Mouse (Mus musculus): ENCODE results near the gene C1qtnf9. TPM values are rescaled to one million over a fixed set of nuclear protein-coding genes. Genes with fewer than 3 reads are reported as not detected.

The C1qtnf9 gene
- polyA plus RNA-seq, 1 experiment from 2014 or later: 3.0 TPM

- DNase-seq (ENCODE audit: low spot score): peak; percentile 46
- H3K36me3 ChIP-seq (ENCODE audit: control insufficient read depth, insufficient read depth, low read length): no peaks in the 10 kb centered on the region
- ATAC-seq (ENCODE audit: low FRiP score, low TSS enrichment): peak; percentile 58; the same call in 1 of the 2 replicates
- peak overlapping the region; percentile 74 for H3K27ac ChIP-seq (replicated peaks)
- 10% methylated on average over 16 of the region's 16 CpGs for WGBS
- no peaks in the 10 kb centered on the region for H3K27me3 ChIP-seq (ENCODE audit: control insufficient read depth, insufficient read depth, low read length)
- H3K4me3 ChIP-seq (ENCODE audit: low read depth, low read length): peak overlapping the region; percentile 8
- H3K9me3 ChIP-seq (ENCODE audit: control insufficient read depth, low read length): no peaks in the 10 kb centered on the region
- H3K9ac ChIP-seq (ENCODE audit: low read length): no peak overlapping the region
- TF ChIP-seq CTCF (IDR thresholded peaks at IDR 0.05; ENCODE audit: low read depth) (no peak), EP300 (optimal IDR thresholded peaks at IDR 0.05) (no peak)
- H3K4me1 ChIP-seq (replicated peaks; ENCODE audit: control insufficient read depth, insufficient read depth): peaks cover 7% of the 10 kb centered on the region
- peak overlapping the region; percentile 46 for H3K4me2 ChIP-seq (replicated peaks; ENCODE audit: low read depth)
Measured at GRCm38 (mm10) chr14:60732787-60733186, 35.1 kb upstream of the C1qtnf9 start.

GRCm38 (mm10) chr14:60733706-60734105, 34.2 kb upstream of the C1qtnf9 start:
- ATAC-seq (ENCODE audit: low FRiP score, low TSS enrichment) (no peak), DNase-seq (ENCODE audit: low spot score) (no peak)
- Histone ChIP-seq H3K4me1 (replicated peaks; ENCODE audit: control insufficient read depth, insufficient read depth) (peaks cover 7% of the 10 kb centered on the region), H3K4me2 (replicated peaks; ENCODE audit: low read depth) (peak overlapping the region; percentile 46), H3K27me3 (ENCODE audit: control insufficient read depth, insufficient read depth, low read length) (no peaks in the 10 kb centered on the region), H3K4me3 (ENCODE audit: low read depth, low read length) (peak overlapping the region; percentile 8), H3K9ac (ENCODE audit: low read length) (no peak overlapping the region), H3K27ac (replicated peaks) (peak overlapping the region; percentile 63), H3K36me3 (ENCODE audit: control insufficient read depth, insufficient read depth, low read length) (no peaks in the 10 kb centered on the region), H3K9me3 (ENCODE audit: control insufficient read depth, low read length) (no peaks in the 10 kb centered on the region)
- TF ChIP-seq EP300 (optimal IDR thresholded peaks at IDR 0.05) (no peak), CTCF (IDR thresholded peaks at IDR 0.05; ENCODE audit: low read depth) (no peak)
- WGBS: 45% methylated on average over 4 of the region's 4 CpGs

- Histone ChIP-seq H3K9ac (ENCODE audit: low read length) (no peak overlapping the region), H3K4me1 (replicated peaks; ENCODE audit: control insufficient read depth, insufficient read depth) (peaks cover 7% of the 10 kb centered on the region), H3K36me3 (ENCODE audit: control insufficient read depth, insufficient read depth, low read length) (no peaks in the 10 kb centered on the region), H3K4me3 (ENCODE audit: low read depth, low read length) (no peak overlapping the region), H3K27me3 (ENCODE audit: control insufficient read depth, insufficient read depth, low read length) (no peaks in the 10 kb centered on the region), H3K9me3 (ENCODE audit: control insufficient read depth, low read length) (no peaks in the 10 kb centered on the region), H3K4me2 (replicated peaks; ENCODE audit: low read depth) (no peak overlapping the region; the same call in 1 of the 2 replicates), H3K27ac (replicated peaks) (no peak overlapping the region)
- no peak for TF ChIP-seq CTCF (IDR thresholded peaks at IDR 0.05; ENCODE audit: low read depth)
- TF ChIP-seq EP300 (optimal IDR thresholded peaks at IDR 0.05): no peak
- ATAC-seq (ENCODE audit: low FRiP score, low TSS enrichment) (no peak), DNase-seq (ENCODE audit: low spot score) (no peak)
- WGBS: 59% methylated on average over 5 of the region's 5 CpGs
Measured at GRCm38 (mm10) chr14:60735206-60735605, 32.7 kb upstream of the C1qtnf9 start.

- Histone ChIP-seq H3K9ac (ENCODE audit: low read length) (no peak overlapping the region), H3K4me1 (replicated peaks; ENCODE audit: control insufficient read depth, insufficient read depth) (peaks cover 7% of the 10 kb centered on the region), H3K27me3 (ENCODE audit: control insufficient read depth, insufficient read depth, low read length) (no peaks in the 10 kb centered on the region), H3K36me3 (ENCODE audit: control insufficient read depth, insufficient read depth, low read length) (no peaks in the 10 kb centered on the region), H3K4me3 (ENCODE audit: low read depth, low read length) (no peak overlapping the region), H3K4me2 (replicated peaks; ENCODE audit: low read depth) (no peak overlapping the region), H3K27ac (replicated peaks) (peak overlapping the region; percentile 81), H3K9me3 (ENCODE audit: control insufficient read depth, low read length) (no peaks in the 10 kb centered on the region)
- no peak for TF ChIP-seq CTCF (IDR thresholded peaks at IDR 0.05; ENCODE audit: low read depth)
- TF ChIP-seq EP300 (optimal IDR thresholded peaks at IDR 0.05): no peak
- ATAC-seq (ENCODE audit: low FRiP score, low TSS enrichment): no peak
- DNase-seq (ENCODE audit: low spot score): no peak
- 57% methylated on average over 13 of the region's 13 CpGs for WGBS
Measured at GRCm38 (mm10) chr14:60735848-60736547, 31.9 kb upstream of the C1qtnf9 start.

- ATAC-seq (ENCODE audit: low FRiP score, low TSS enrichment) (peak; percentile 54; the same call in 1 of the 2 replicates), DNase-seq (ENCODE audit: low spot score) (peak; percentile 62)
- Histone ChIP-seq H3K27me3 (ENCODE audit: control insufficient read depth, insufficient read depth, low read length) (no peaks in the 10 kb centered on the region), H3K9me3 (ENCODE audit: control insufficient read depth, low read length) (no peaks in the 10 kb centered on the region), H3K36me3 (ENCODE audit: control insufficient read depth, insufficient read depth, low read length) (no peaks in the 10 kb centered on the region), H3K4me2 (replicated peaks; ENCODE audit: low read depth) (peak overlapping the region; percentile 36; the same call in 1 of the 2 replicates), H3K4me1 (replicated peaks; ENCODE audit: control insufficient read depth, insufficient read depth) (peaks cover 7% of the 10 kb centered on the region), H3K9ac (ENCODE audit: low read length) (0 out of 2 replicates have a peak overlapping the region, but pooled peaks have one; percentile 0), H3K4me3 (ENCODE audit: low read depth, low read length) (no peak overlapping the region), H3K27ac (replicated peaks) (peak overlapping the region; percentile 81)
- 12% methylated on average over 4 of the region's 4 CpGs for WGBS
- TF ChIP-seq CTCF (IDR thresholded peaks at IDR 0.05; ENCODE audit: low read depth) (peak; percentile 36), EP300 (optimal IDR thresholded peaks at IDR 0.05) (no peak)
Measured at GRCm38 (mm10) chr14:60736591-60737192, 31.2 kb upstream of the C1qtnf9 start.

GRCm38 (mm10) chr14:60737202-60737611, 30.7 kb upstream of the C1qtnf9 start:
- Histone ChIP-seq H3K9me3 (ENCODE audit: control insufficient read depth, low read length) (no peaks in the 10 kb centered on the region), H3K36me3 (ENCODE audit: control insufficient read depth, insufficient read depth, low read length) (no peaks in the 10 kb centered on the region), H3K27me3 (ENCODE audit: control insufficient read depth, insufficient read depth, low read length) (no peaks in the 10 kb centered on the region), H3K9ac (ENCODE audit: low read length) (no peak overlapping the region), H3K4me1 (replicated peaks; ENCODE audit: control insufficient read depth, insufficient read depth) (peaks cover 7% of the 10 kb centered on the region), H3K27ac (replicated peaks) (peak overlapping the region; percentile 81), H3K4me2 (replicated peaks; ENCODE audit: low read depth) (peak overlapping the region; percentile 36; the same call in 1 of the 2 replicates), H3K4me3 (ENCODE audit: low read depth, low read length) (no peak overlapping the region)
- TF ChIP-seq EP300 (optimal IDR thresholded peaks at IDR 0.05) (no peak), CTCF (IDR thresholded peaks at IDR 0.05; ENCODE audit: low read depth) (no peak)
- no peak for DNase-seq (ENCODE audit: low spot score)
- WGBS: 26% methylated on average over 7 of the region's 7 CpGs
- ATAC-seq (ENCODE audit: low FRiP score, low TSS enrichment): no peak

Data from stomach, postnatal 0 days (tissue).